Mouse (Mus musculus) adrenal gland, postnatal 25 days (tissue): ENCODE results near the gene Ly9. TPM values are rescaled to one million over a fixed set of nuclear protein-coding genes. Genes with fewer than 3 reads are reported as not detected.

Experiments used
- DNase-seq: peaks from one replicate; pipeline ENCODE4 v3.0.0; 2021; ENCODE audit warnings: mixed read lengths
- long read RNA-seq: library from polyadenylated mRNA; stranded (forward); transcript quantifications from one replicate; pipeline ENCODE4 v2.0.0, GENCODE M21; 2021
- total RNA-seq: library from RNA; stranded (reverse); gene quantifications from 2 replicates; pipeline ENCODE4 v1.2.3, GENCODE M21; 2021

Ly9 gene
- 0.48 and 0.67 TPM in 2 replicates for total RNA-seq
- long read RNA-seq = 0 reads

- DNase-seq = no peak
Observed at GRCm38 (mm10) chr1:171607176-171607575, at the start of gene Ly9. Ly9 (minus strand) TSS chr1:171607410.

- DNase-seq = no peak
Observed at GRCm38 (mm10) chr1:171652734-171653133, 45.5 kb upstream of the Ly9 start, which contains the start of gene Slamf7. Slamf7 (minus strand) TSS chr1:171653035.

GRCm38 (mm10) chr1:171648840-171649239 is 41.6 kb upstream of the Ly9 start:
- no peak for DNase-seq

- DNase-seq = no peak
Observed at GRCm38 (mm10) chr1:171647716-171648115, 40.5 kb upstream of the Ly9 start.

- no peak for DNase-seq
Observed at GRCm38 (mm10) chr1:171646429-171646940, 39.3 kb upstream of the Ly9 start.

- DNase-seq = no peak
Observed at GRCm38 (mm10) chr1:171643612-171644011, 36.4 kb upstream of the Ly9 start.

GRCm38 (mm10) chr1:171640796-171641195 is 33.6 kb upstream of the Ly9 start:
- DNase-seq = no peak

- DNase-seq = no peak
Observed at GRCm38 (mm10) chr1:171638686-171639085, 31.5 kb upstream of the Ly9 start.

GRCm38 (mm10) chr1:171637101-171637500 is 29.9 kb upstream of the Ly9 start:
- DNase-seq = no peak

GRCm38 (mm10) chr1:171635696-171636095 is 28.5 kb upstream of the Ly9 start:
- DNase-seq = no peak

- DNase-seq = no peak
Observed at GRCm38 (mm10) chr1:171631447-171631846, 24.2 kb upstream of the Ly9 start.

GRCm38 (mm10) chr1:171630912-171631311 is 23.7 kb upstream of the Ly9 start:
- DNase-seq = no peak

GRCm38 (mm10) chr1:171630041-171630440 is 22.8 kb upstream of the Ly9 start:
- no peak for DNase-seq

- DNase-seq = no peak
Observed at GRCm38 (mm10) chr1:171629168-171629567, 22.0 kb upstream of the Ly9 start.

- DNase-seq = no peak
Observed at GRCm38 (mm10) chr1:171627801-171628200, 20.6 kb upstream of the Ly9 start.

GRCm38 (mm10) chr1:171620091-171620490 is 12.9 kb upstream of the Ly9 start:
- no peak for DNase-seq

- DNase-seq = no peak
Observed at GRCm38 (mm10) chr1:171619645-171620044, 12.4 kb upstream of the Ly9 start.

- no peak for DNase-seq
Observed at GRCm38 (mm10) chr1:171619001-171619400, 11.8 kb upstream of the Ly9 start.

GRCm38 (mm10) chr1:171616881-171617515 is 9.8 kb upstream of the Ly9 start:
- no peak for DNase-seq

GRCm38 (mm10) chr1:171613962-171614361 is 6.8 kb upstream of the Ly9 start:
- no peak for DNase-seq

GRCm38 (mm10) chr1:171610781-171611180 is 3.6 kb upstream of the Ly9 start:
- no peak for DNase-seq

- no peak for DNase-seq
Observed at GRCm38 (mm10) chr1:171610026-171610425, 2.8 kb upstream of the Ly9 start.

GRCm38 (mm10) chr1:171606656-171607055 is 554 bp downstream of the Ly9 start:
- no peak for DNase-seq

- DNase-seq = no peak
Observed at GRCm38 (mm10) chr1:171604686-171605085, 2.5 kb downstream of the Ly9 start.
